Mouse (Mus musculus) spleen, postnatal 4 days (tissue): Measurements from ENCODE around the gene Zfp810.
"Not testable (repeated sequence)": the region's sequence is repeated elsewhere in the genome, so short reads cannot be mapped to it uniquely, and the experiment has no call there.

Source experiments
- DNase-seq, 2 experiments: peaks; one replicate each; pipeline ENCODE4 v3.0.0; 2022; ENCODE audit warnings: low spot score in 2 of 2

Gene Zfp810

GRCm38 (mm10) chr9:22307156-22307919 is at the start of gene Zfp810:
TSS of gene Zfp810 (minus strand) at chr9:22307648.
- peak; percentile 87 to 90 for DNase-seq

DNA sequence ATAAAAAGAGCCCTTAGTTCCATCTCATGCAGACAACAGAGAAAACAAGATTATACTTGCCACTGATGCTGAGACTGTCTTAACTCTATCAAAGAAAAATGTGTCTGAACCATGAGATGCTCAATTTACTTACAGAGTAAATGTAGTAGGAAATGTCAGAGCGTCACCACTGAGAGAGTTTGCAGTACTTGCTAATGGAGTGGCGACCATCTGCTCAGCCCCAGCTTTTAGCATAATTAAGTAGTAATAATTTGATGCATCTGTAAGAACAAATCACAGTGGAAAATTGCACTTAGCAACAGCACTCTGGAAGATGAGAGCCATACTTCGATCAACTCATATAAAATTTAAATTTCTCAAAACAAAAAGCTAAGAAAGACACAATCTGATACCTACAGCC is 48.5 kb upstream of the Zfp810 start:
- no peak for DNase-seq

DNA sequence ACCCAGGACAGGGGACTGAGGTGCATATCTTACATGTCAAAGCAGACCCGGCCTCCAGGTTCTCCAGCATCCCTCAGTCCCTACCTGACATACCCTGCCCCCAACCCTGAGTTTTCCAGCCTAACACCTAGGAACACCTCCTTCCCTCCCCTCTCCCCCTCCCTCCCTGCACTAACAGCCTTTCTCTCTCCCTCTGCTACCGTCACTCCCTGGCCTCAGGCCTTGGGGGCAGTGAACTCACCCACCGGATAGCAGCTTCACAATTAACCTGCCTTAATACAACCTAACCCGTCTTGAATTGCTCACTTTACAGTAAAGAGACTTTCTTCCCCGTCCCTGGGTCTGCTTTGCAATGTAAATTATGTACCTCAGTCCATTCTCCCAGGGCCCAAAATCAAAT is 46.5 kb upstream of the Zfp810 start:
- DNase-seq, result no peak

DNA sequence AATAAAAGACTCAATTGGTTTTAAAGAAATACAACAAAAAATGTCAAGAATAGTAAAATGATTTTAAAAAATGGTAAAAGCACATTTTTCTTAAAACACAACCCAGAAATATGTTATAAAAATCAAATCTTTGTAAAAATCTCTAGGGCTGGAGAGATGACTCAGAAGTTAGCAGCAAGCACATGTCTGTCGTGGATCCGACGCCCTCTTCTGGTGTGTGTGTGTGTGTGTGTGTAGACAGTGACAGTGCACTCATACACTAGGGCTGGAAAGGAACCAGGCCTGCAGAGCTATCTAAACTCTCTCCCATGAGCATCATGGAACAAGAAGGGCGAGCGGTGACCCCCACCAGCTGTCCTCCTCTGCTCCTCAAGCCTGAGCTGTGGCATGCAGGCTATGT is 46.0 kb upstream of the Zfp810 start:
- DNase-seq, result no peak

- DNase-seq, result no peak
Measured at GRCm38 (mm10) chr9:22340331-22340730, 32.9 kb upstream of the Zfp810 start.

DNA sequence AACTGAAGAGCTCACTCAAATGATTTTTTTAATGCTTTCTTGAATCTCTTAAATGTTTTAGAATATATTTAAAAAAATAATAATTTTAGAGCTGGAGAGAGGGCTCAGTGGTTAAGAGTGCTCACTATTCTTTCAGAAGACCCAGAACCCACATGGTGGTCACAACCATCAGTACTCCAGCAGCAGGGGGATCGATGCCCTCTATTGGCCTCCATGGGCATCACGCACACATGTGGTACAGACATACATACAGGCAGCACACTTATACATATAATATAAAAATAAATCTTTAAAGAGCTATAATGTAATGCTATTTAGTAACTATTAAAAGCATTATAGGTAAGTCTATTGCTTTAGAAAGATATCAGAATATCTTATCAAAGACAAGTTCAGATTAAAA is 29.8 kb upstream of the Zfp810 start:
- no peak for DNase-seq

- DNase-seq, result peak; percentile 88 to 94
Measured at GRCm38 (mm10) chr9:22327475-22328387, 20.3 kb upstream of the Zfp810 start.

DNA sequence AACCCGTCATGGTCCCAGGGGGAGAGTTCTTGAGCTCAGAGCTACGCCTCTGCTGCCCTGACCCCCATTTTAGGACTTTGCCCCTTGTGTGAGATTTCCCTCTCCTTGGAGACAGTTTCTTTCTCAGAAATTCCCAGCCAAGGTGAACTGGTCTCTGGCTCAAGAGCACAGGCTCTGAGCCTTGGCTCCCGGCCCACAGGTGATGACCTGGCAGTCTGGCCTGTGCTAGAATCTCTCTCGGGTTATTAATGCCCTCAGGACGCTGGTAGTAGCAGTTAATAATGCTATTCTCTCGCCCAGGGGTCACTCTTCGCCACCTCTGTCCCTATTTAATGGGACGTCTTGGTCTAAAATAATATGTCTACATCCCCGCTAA is 19.6 kb upstream of the Zfp810 start:
- no peak for DNase-seq

DNA sequence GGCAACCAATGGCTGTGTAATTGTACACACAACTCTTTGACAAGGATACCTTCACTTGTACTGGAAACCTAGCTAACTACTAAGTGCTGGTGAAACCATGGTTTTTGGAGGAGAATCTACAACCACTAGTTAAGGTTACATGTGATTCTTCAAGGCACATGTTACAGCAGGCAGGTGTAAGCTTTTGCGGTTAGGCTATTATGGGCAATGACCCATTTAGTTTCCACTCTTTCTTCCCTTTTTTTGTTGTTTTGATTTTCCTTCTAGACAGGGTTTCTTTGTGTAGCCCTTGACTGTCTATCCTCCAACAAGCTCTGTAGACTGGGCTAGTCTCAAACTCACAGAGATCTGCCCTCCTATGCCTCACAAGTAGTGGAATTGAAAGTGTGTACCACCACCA is 17.1 kb upstream of the Zfp810 start:
- DNase-seq, result no peak

DNA sequence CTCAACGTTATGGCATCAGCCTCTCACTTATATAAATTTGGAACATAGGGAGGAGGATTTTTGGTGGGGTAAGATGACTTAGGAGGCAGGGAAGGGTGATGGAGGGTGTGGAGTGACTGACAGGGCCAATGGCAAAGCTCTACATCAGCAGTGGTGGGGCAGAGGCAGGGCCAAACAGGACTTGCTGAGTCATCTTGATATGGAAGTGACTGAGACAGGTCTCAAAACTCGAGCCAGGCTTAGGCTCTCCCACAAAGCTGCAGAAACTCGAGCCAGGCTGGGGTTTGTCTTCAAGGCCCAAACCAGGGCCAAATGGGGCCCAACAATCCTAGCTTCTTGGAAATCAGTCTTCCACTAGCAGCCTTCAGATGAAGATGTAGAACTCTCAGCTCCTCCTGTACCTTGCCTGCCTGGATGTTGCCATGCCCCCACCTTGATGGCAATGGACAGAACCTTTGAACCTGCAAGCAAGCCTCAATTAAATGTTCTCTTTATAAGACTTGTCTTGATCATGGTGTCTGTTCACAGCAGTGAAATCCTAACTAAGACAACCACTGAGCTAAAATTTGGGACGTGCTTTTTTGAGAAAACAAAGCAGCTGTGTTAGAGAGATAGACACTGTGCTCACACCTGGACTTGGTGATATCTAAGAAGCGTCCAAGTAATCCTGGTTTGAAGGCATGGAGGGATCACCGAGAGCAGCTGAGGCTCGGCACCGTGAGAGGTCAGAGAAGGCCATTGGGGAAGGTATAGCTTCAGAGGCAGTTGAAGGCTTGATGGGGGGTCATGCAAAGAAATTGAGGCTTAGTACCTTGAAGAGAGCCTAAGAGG is 15.1 kb upstream of the Zfp810 start:
- peak in 1 of 2 experiments; percentile 23 for DNase-seq

GRCm38 (mm10) chr9:22319109-22319508 is 11.7 kb upstream of the Zfp810 start:
- no peak for DNase-seq

GRCm38 (mm10) chr9:22316047-22316446 is 8.6 kb upstream of the Zfp810 start:
- not testable (repeated sequence) for DNase-seq

- no peak for DNase-seq
Measured at GRCm38 (mm10) chr9:22314066-22314465, 6.6 kb upstream of the Zfp810 start.

- DNase-seq, result no peak
Measured at GRCm38 (mm10) chr9:22313218-22313617, 5.8 kb upstream of the Zfp810 start.

GRCm38 (mm10) chr9:22309651-22310050 is 2.2 kb upstream of the Zfp810 start:
- no peak for DNase-seq

- not testable (repeated sequence) for DNase-seq
Measured at GRCm38 (mm10) chr9:22307920-22308262, 443 bp upstream of the Zfp810 start.

DNA sequence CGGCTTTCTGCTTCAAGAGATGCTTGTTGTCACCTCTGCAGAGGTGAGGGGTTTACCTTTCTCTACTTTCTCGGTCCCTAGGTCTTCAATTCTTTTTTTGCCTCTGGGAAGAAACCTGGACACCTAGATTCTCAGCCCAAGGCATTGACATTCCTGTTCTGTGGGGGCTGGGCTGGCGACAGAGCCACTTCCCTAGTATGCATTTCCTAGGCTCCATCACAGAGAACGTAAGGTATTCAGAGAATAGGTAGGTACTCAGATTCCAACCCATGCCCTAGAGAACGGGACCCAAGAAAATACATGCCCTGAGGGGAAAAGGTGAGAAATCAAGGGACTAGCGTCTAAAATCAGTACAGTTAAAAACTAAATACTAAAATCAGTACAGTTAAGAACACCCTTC is 722 bp downstream of the Zfp810 start:
- DNase-seq, result no peak

DNA sequence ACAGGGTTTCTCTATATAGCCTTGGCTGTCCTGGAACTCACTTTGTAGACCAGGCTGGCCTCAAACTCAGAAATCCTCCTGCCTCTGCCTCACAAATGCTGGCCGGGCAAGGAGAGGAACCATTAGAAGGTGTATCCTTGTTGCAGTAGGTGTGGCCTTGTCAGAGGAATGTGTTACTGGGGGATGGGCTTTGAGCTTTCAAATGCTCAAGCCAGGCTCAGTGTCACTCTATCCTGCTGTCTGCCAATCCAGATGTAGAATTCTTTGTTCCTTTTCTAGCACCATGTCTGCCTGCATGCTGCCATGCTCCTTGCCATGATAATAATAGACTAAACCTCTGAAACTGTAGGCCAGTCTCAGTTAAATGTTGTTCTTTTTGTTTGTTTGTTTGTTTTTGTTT is 5.2 kb downstream of the Zfp810 start:
- DNase-seq, result no peak

DNA sequence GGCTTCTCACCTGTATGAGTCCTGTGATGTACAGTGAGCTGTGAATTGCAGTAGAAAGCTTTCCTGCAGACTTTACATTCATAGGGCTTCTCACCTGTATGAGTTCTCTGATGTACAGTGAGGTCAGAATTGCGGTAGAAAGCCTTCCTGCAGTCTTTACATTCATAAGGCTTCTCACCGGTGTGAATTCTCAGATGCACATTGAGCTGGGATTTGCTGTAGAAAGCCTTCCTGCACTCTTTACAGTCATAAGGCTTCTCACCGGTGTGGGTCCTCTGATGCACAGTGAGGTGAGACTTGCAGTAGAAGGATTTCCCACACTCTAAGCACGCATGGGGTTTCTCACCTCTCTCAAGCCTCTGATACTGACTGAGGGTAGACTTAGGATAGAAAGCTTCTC is 28.7 kb downstream of the Zfp810 start:
- no peak for DNase-seq

- DNase-seq, result no peak
Measured at GRCm38 (mm10) chr9:22268886-22269285, 38.6 kb downstream of the Zfp810 start.

DNA sequence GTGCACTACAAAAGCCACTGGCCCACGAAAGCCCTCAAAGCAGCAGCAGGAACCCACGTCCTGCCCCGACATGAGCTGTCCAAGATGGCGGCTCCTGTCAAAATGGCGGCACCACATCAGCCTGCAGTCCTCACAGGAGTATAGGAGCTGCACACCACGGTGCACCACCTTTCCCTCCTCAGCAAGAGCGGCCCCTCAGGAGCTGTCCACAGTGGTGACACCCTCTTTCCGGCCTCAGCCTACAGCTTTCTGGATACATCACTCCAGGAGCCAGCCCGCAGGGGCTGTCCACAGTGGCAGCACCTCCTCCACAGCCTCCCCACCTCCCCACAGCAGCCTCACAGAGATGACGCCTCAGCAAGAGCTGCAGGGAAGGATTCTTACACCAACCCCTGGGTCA is 44.8 kb downstream of the Zfp810 start:
- no peak for DNase-seq

GRCm38 (mm10) chr9:22261594-22261993 is 45.9 kb downstream of the Zfp810 start:
- DNase-seq, result no peak
